Mouse (Mus musculus) left cerebral cortex, postnatal 36 days (tissue): ENCODE results near the gene Rnf32. TPM values are rescaled to one million over a fixed set of nuclear protein-coding genes. Genes with fewer than 3 reads are reported as not detected.

Experiments used
- DNase-seq, 2 experiments: peaks; one replicate each; pipeline ENCODE4 v3.0.0; 2021 to 2022; ENCODE audit warnings: low spot score in 2 of 2, mixed read lengths in 1 of 2
- intact Hi-C: fragments of 180-260 bp; cut with DNase I; formaldehyde crosslinking; loops from one replicate; pipeline ENCODE4 v1.15.1; 2025
- total RNA-seq, 2 experiments: library from RNA; stranded (reverse); gene quantifications; 2 replicates each; pipeline ENCODE4 v1.2.3; 2021

The Rnf32 gene
- total RNA-seq, 2 experiments from 2014 or later, result 11.8 to 17.0 TPM

- intact Hi-C loops, result no loop called here
- DNase-seq, result no peak
These were observed 55.7 kb downstream of the Rnf32 start for GRCm38 (mm10) chr5:29251496-29251873.

- intact Hi-C loops, result no loop called here
- no peak for DNase-seq
These were observed 58.1 kb downstream of the Rnf32 start for GRCm38 (mm10) chr5:29253876-29254275.

- intact Hi-C loops, result loop anchor here (10.0 kb wide), 1 partner anchor 236 kb away; no protein-coding TSS in a partner anchor
- no peak for DNase-seq
These were observed 75.1 kb downstream of the Rnf32 start for GRCm38 (mm10) chr5:29270879-29271278.

- intact Hi-C loops, result loop anchor here (10.0 kb wide), 1 partner anchor 239 kb away; no protein-coding TSS in a partner anchor
- DNase-seq, result no peak
These were observed 77.6 kb downstream of the Rnf32 start for GRCm38 (mm10) chr5:29273426-29273825.

- no peak for DNase-seq
- intact Hi-C loops, result loop anchor here (5.0 to 10.0 kb wide), 2 partner anchors 240 to 822 kb away; no protein-coding TSS in a partner anchor
These were observed 79.0 kb downstream of the Rnf32 start for GRCm38 (mm10) chr5:29274746-29275145.

Other genes with a start within 250 kb of the Rnf32 start
- 10 to 100 TPM; 29.4 to 31.7 TPM for gene Lmbr1, start 182.4 kb downstream of the Rnf32 start, total RNA-seq
- 10 to 100 TPM; 20.7 to 21.4 TPM for gene Nom1, start 238.7 kb downstream of the Rnf32 start, total RNA-seq